Mouse (Mus musculus) thymus, postnatal 0 days (tissue): ENCODE data around the gene Gabbr1. TPM values are rescaled to one million over a fixed set of nuclear protein-coding genes. Genes with fewer than 3 reads are reported as not detected.
A peak's percentile ranks its signal among the peaks of the same experiment; 100 is the strongest.
"Not testable (repeated sequence)": the region's sequence is repeated elsewhere in the genome, so short reads cannot be mapped to it uniquely, and the experiment has no call there.

Experiments used
- DNase-seq: peaks from one replicate; pipeline ENCODE4 v3.0.0-alpha.2; 2015; ENCODE audit warnings: low spot score
- polyA plus RNA-seq: library from polyadenylated mRNA; unstranded; fragments of >200 nt; fragmentation: Nextera tagmentation; extraction: Ambion mirVana; gene quantifications from 2 replicates; pipeline ENCODE4 v1.2.1, GENCODE M21; 2015

Gene Gabbr1
- 2.4 and 6.8 TPM in 2 replicates for polyA plus RNA-seq

- peak; percentile 79 for DNase-seq
Measured at GRCm38 (mm10) chr17:37045611-37046311, at the start of gene Gabbr1. TSS of gene Gabbr1 (plus strand) at chr17:37045966.

- DNase-seq, result peak; percentile 68
Measured at GRCm38 (mm10) chr17:36997033-36997735, 48.6 kb upstream of the Gabbr1 start.

- DNase-seq, result no peak
Measured at GRCm38 (mm10) chr17:36998477-36998876, 47.3 kb upstream of the Gabbr1 start.

- no peak for DNase-seq
Measured at GRCm38 (mm10) chr17:37000863-37001262, 44.9 kb upstream of the Gabbr1 start, which contains the start of gene Zfp57. TSS of gene Zfp57 (plus strand) at chr17:37001163.

GRCm38 (mm10) chr17:37002364-37003330 is 43.1 kb upstream of the Gabbr1 start:
- no peak for DNase-seq

GRCm38 (mm10) chr17:37003366-37003765 is 42.4 kb upstream of the Gabbr1 start:
- DNase-seq, result no peak

GRCm38 (mm10) chr17:37008161-37008560 is 37.6 kb upstream of the Gabbr1 start:
- DNase-seq, result no peak

GRCm38 (mm10) chr17:37009460-37010042 is 36.2 kb upstream of the Gabbr1 start:
- peak; percentile 9 for DNase-seq

GRCm38 (mm10) chr17:37011719-37012118 is 34.0 kb upstream of the Gabbr1 start:
- DNase-seq, result no peak

GRCm38 (mm10) chr17:37012141-37012540 is 33.6 kb upstream of the Gabbr1 start:
- DNase-seq, result no peak

- DNase-seq, result no peak
Measured at GRCm38 (mm10) chr17:37016333-37016732, 29.4 kb upstream of the Gabbr1 start.

- DNase-seq, result no peak
Measured at GRCm38 (mm10) chr17:37018328-37018727, 27.4 kb upstream of the Gabbr1 start.

- not testable (repeated sequence) for DNase-seq
Measured at GRCm38 (mm10) chr17:37019242-37019641, 26.5 kb upstream of the Gabbr1 start.

GRCm38 (mm10) chr17:37022628-37023576 is 22.9 kb upstream of the Gabbr1 start, which contains the start of gene Mog:
TSS of gene Mog (minus strand) at chr17:37023398.
- no peak for DNase-seq

GRCm38 (mm10) chr17:37026425-37026824 is 19.3 kb upstream of the Gabbr1 start:
- DNase-seq, result no peak

- DNase-seq, result no peak
Measured at GRCm38 (mm10) chr17:37027486-37027885, 18.3 kb upstream of the Gabbr1 start.

GRCm38 (mm10) chr17:37028212-37028611 is 17.6 kb upstream of the Gabbr1 start:
- no peak for DNase-seq

- peak; percentile 82 for DNase-seq
Measured at GRCm38 (mm10) chr17:37028683-37029120, 17.1 kb upstream of the Gabbr1 start.

- DNase-seq, result no peak
Measured at GRCm38 (mm10) chr17:37029162-37029561, 16.6 kb upstream of the Gabbr1 start.
